ENCODE assay signal across 8 mouse cellular contexts in the genomic region with DNA sequence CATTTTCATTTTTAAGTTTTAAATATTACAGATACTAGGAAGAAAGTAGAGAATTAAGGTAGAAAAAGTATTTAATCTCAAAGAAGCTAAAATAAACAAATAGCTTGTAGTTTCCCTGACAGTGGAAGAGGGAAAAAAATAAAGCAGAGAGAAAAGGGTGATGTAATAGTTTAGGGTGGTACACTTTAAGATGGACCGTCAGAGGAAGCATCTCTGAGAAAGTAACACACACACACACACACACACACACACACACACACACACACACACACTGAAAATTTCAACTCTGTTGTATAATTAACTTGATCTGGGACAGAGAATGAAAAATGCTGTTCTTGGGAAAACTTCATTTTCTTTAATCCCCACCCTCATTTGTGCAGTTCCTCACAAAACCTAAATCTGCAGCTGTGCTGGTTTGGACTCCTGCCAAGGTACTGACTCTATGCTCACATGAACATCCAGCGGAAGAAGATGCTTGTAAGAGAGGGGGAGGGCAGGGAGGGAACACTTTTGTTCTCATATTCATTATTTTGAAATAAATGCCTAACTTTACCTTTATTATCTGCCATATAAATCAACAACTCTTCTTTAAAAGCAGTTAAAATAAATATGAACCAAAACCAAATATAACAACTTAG. TPM values are rescaled to one million over a fixed set of nuclear protein-coding genes. Genes with fewer than 3 reads are reported as not detected.
A peak's percentile ranks its signal among the peaks of the same experiment; 100 is the strongest.
DNase-seq lines count a peak whose midpoint lies in the region; ATAC-seq and TF ChIP-seq lines count a peak whose summit lies in the region.

No protein-coding gene starts in this region.

- intact Hi-C loops in gastrocnemius, adult 2 months (cut with DNase I) = no loop called here

- H3K27ac ChIP-seq in gastrocnemius, adult 2 months = peak overlapping the region; percentile 32; the same call in 1 of the 2 replicates
- H3K27ac ChIP-seq in kidney, embryonic 14.5 days (ENCODE audit: low read depth, low read length) = no peak overlapping the region
- no peak overlapping the region for H3K27ac ChIP-seq in stomach, embryonic 14.5 days (ENCODE audit: low read length)

- H3K36me3 ChIP-seq in kidney, embryonic 14.5 days (ENCODE audit: control insufficient read depth, insufficient read depth, low read length) = no peaks in the 10 kb centered on the region
- H3K36me3 ChIP-seq in stomach, embryonic 14.5 days (ENCODE audit: control insufficient read depth, insufficient read depth, low read length) = no peaks in the 10 kb centered on the region

- no peaks in the 10 kb centered on the region for H3K9me3 ChIP-seq in kidney, embryonic 14.5 days (ENCODE audit: control insufficient read depth, low read length)
- H3K9me3 ChIP-seq in stomach, embryonic 14.5 days (ENCODE audit: control insufficient read depth, low read depth, low read length) = no peaks in the 10 kb centered on the region

- TF ChIP-seq POLR2A in lung, adult 2 months (IDR thresholded peaks at IDR 0.05; ENCODE audit: borderline replicate concordance, extremely low read depth, low read depth, low read length) = no peak

- H3K9ac ChIP-seq in kidney, embryonic 14.5 days (ENCODE audit: low read depth, low read length) = no peak overlapping the region
- no peak overlapping the region for H3K9ac ChIP-seq in stomach, embryonic 14.5 days (replicated peaks; ENCODE audit: low read depth, low read length)

- TF ChIP-seq CTCF in lung, adult 2 months (IDR thresholded peaks at IDR 0.05; ENCODE audit: insufficient read depth, low read length) = no peak
- TF ChIP-seq CTCF in gastrocnemius, adult 2 months (IDR thresholded peaks at IDR 0.05) = no peak

- H3K4me2 ChIP-seq in kidney, embryonic 14.5 days (replicated peaks; ENCODE audit: low read depth, low read length) = no peak overlapping the region
- H3K4me2 ChIP-seq in stomach, embryonic 14.5 days (replicated peaks; ENCODE audit: low read depth, low read length) = no peak overlapping the region

- peak; percentile 82; the same call in 1 of the 2 replicates for ATAC-seq in kidney, embryonic 14.5 days (ENCODE audit: low FRiP score, low TSS enrichment)
- peak; percentile 78; the same call in 1 of the 2 replicates for ATAC-seq in stomach, embryonic 14.5 days (ENCODE audit: insufficient number of reproducible peaks, insufficient read depth, low FRiP score, low read depth)

- no peaks in the 10 kb centered on the region for H3K27me3 ChIP-seq in kidney, embryonic 14.5 days (ENCODE audit: control insufficient read depth, insufficient read depth, low read length)
- H3K27me3 ChIP-seq in stomach, embryonic 14.5 days (ENCODE audit: control insufficient read depth, insufficient read depth, low read length) = no peaks in the 10 kb centered on the region

- peaks cover 2% of the 10 kb centered on the region for H3K4me1 ChIP-seq in lung, adult 2 months (ENCODE audit: control insufficient read depth, insufficient read depth, low read length)
- 0 out of 2 replicates have a peak, but pooled peaks cover 5% of the 10 kb centered on the region for H3K4me1 ChIP-seq in kidney, embryonic 14.5 days (ENCODE audit: control insufficient read depth, insufficient read depth, low read length)
- H3K4me1 ChIP-seq in stomach, embryonic 14.5 days (ENCODE audit: control insufficient read depth, insufficient read depth, low read length) = peaks cover 8% of the 10 kb centered on the region; the same call in 1 of the 2 replicates

- 3% methylated on average over 2 of the region's 2 CpGs for WGBS in lung, adult 2 months
- 44% methylated on average over 2 of the region's 2 CpGs for WGBS in kidney, embryonic 14.5 days
- 11% methylated on average over 2 of the region's 2 CpGs for WGBS in stomach, embryonic 14.5 days

- H3K4me3 ChIP-seq in lung, adult 2 months (replicated peaks; ENCODE audit: extremely low read depth, low read depth, low read length) = no peak overlapping the region
- H3K4me3 ChIP-seq in gastrocnemius, adult 2 months = no peak overlapping the region
- no peak overlapping the region for H3K4me3 ChIP-seq in kidney, embryonic 14.5 days (ENCODE audit: low read length)
- no peak overlapping the region for H3K4me3 ChIP-seq in stomach, embryonic 14.5 days (ENCODE audit: low read depth, low read length)

- DNase-seq in lung, adult 18-20 months = peak; percentile 55 to 63
- DNase-seq in lung, adult 2 months = no peak
- DNase-seq in T-cell, adult 2 months (ENCODE audit: low spot score) = peak; percentile 61
- peak; percentile 61 for DNase-seq in gastrocnemius, adult 2 months
- peak; percentile 54 to 67 for DNase-seq in lung, postnatal 4 days
- DNase-seq in embryo, embryonic 10.5 days (ENCODE audit: low spot score) = no peak

RNA-seq across cellular contexts. Expression of gene Cep170, which starts 13.0 kb away (rescaled TPM):
- 6.4 and 11.6 TPM in 2 replicates for polyA plus RNA-seq in lung, adult 2 months (2012; rRNA removed)
- 10 to 100 TPM; 14.5 to 16.2 TPM for total RNA-seq in gastrocnemius, adult 2 months (2021)
- 18.8 and 32.2 TPM in 2 replicates for polyA plus RNA-seq in kidney, embryonic 14.5 days (2014; fragmentation: Nextera tagmentation; extraction: Ambion mirVana)
- 34.8 and 37.6 TPM in 2 replicates for polyA plus RNA-seq in stomach, embryonic 14.5 days (2014; fragmentation: Nextera tagmentation; extraction: Ambion mirVana)

RNA-seq across cellular contexts. Expression of gene Sdccag8, which starts 13.6 kb away (rescaled TPM):
- polyA plus RNA-seq in lung, adult 2 months (2012; rRNA removed) = 3.2 and 3.9 TPM in 2 replicates
- 1 to 10 TPM; 4.0 to 4.9 TPM for total RNA-seq in gastrocnemius, adult 2 months (2021)
- 17.0 and 17.6 TPM in 2 replicates for polyA plus RNA-seq in kidney, embryonic 14.5 days (2014; fragmentation: Nextera tagmentation; extraction: Ambion mirVana)
- polyA plus RNA-seq in stomach, embryonic 14.5 days (2014; fragmentation: Nextera tagmentation; extraction: Ambion mirVana) = 15.6 and 17.6 TPM in 2 replicates

Comparison
In these comparisons a context has a peak if more than half of its experiments do, and no peak if none do; other contexts are left out.
1. DNase-seq: peak in lung, adult 18-20 months (2 of 2), T-cell, adult 2 months (single experiment), gastrocnemius, adult 2 months (single experiment) and lung, postnatal 4 days (2 of 2); none in lung, adult 2 months (single experiment) and embryo, embryonic 10.5 days (single experiment).